Mouse (Mus musculus) granulocyte monocyte progenitor cell, adult 5-6 weeks (primary cell): Measurements from ENCODE around the gene Mcpt8. TPM values are rescaled to one million over a fixed set of nuclear protein-coding genes. Genes with fewer than 3 reads are reported as not detected.
"Not testable (repeated sequence)": the region's sequence is repeated elsewhere in the genome, so short reads cannot be mapped to it uniquely, and the experiment has no call there.

Experiments used
- ATAC-seq: replicated peaks from 2 replicates; pipeline ENCODE4 v1.8.0; 2016; ENCODE audit warnings: mild to moderate bottlenecking, moderate TSS enrichment, inconsistent platforms; ENCODE audit not compliant: poor library complexity, severe bottlenecking
- total RNA-seq, 2 experiments: library from RNA; stranded (forward) in 1 of 2; stranded (reverse) in 1 of 2; fragments of 200-712, 200-1000 nt in 1 of 2; fragments of >200 nt in 1 of 2; fragmentation: Nextera tagmentation in 1 of 2; gene quantifications; 2 replicates each; pipeline ENCODE4 v1.2.3; 2014 to 2017

Gene Mcpt8
- 85.6 and 130 TPM in 2 replicates for total RNA-seq (2014; fragmentation: Nextera tagmentation)
- 31.0 and 50.8 TPM in 2 replicates for total RNA-seq (2017)

DNA sequence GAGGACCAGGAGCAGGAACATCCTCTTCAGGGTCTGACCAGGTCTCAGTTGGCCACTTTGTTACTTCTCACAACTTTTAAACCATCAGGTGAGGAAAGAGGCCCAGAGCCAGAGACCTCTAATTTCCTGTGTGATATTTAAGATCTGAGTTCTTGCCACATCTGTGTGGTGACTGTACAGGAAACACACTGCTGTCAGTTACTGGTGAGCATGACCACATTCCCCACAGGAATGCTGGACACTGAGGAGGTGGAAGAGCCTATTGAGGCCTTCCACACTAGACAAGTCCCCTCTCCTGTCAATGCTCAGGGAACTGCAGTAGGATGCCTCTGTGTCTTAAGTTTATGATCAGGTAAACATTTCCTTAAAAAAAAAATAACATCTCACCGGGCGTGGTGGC is at the start of gene Mcpt8:
Gene Mcpt8 (minus strand): TSS at position 107 of the 400 bp plus-strand sequence.
- peak; percentile 93 for ATAC-seq

DNA sequence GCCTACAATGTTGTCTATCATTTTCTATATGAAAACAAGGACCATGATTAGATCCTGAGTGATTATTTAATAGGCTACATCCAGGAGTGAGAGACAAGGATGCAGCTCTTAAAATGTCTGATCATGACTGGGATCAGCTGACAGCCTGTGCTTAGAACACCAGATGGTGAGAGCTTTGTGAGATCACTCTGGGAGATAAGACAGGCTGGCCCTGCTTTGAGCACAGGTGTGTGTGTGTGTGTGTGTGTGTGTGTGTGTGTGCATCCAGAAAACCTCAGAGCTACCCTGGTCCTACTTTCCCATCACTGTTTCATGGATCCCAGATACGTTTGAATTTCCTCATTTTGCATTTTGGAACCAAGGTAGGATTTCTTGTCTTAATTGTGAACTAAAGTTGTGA is 48.6 kb upstream of the Mcpt8 start:
- ATAC-seq: not testable (repeated sequence)

DNA sequence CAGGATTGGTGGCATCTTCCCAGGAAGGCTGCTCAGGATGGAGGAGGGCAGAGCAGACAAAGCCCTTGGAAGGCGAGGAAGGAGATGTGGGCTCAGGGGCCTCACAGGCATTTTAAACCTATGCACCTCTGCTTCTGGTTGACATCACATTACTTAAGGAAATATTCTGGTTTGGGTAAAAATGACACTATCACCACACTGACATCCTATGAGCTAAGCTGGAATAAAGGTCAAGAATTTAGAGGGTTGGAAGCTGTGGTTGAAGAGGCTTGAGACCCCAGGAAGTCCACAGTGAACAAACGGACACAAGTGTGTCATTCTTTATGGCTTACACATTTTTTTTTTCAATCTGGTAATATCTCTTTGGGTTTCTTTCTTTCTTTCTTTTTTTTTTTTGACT is 47.4 kb upstream of the Mcpt8 start, which contains the start of gene Gzmd:
Gene Gzmd (minus strand): TSS at position 101 of the 400 bp plus-strand sequence.
- ATAC-seq: not testable (repeated sequence)

DNA sequence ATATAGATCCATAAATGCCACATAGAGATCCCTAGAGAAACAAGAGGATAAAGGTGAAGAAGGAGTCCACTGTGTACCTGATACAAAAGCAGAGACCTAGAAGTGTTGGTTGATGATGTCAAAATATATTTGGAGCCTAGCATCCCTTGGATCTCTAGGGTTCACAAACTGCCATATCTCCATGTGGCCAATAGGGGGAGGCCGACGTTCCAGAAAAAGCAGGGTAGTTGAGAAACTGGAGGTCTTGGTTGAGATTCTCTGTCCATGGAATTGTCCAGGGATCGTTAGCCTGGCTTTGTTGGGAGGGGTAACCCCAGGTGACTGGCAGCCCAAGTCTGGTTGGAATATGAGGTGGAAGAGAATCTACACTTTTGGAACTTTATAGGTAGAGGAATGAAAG is 43.3 kb upstream of the Mcpt8 start:
- ATAC-seq: peak; percentile 25; the same call in 1 of the 2 replicates

DNA sequence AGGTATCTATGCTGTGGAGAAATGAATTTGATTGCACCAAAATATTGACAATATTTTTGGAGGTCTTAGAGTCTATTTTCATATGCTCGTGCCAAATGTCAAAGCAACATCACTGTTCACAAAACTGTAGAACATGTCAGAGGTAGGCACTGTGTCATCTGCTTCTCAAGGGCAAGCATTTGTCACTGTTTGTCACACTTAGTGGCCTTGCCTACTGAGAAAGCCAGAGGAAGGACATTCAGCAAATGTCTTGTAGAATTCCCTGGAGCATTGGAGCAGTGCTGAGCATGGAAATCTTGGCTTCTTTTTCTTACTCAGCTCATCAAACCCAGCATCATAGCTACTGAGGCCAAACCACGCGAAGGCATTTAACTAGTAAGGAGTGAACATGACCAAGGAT is 38.4 kb upstream of the Mcpt8 start:
- ATAC-seq: no peak

DNA sequence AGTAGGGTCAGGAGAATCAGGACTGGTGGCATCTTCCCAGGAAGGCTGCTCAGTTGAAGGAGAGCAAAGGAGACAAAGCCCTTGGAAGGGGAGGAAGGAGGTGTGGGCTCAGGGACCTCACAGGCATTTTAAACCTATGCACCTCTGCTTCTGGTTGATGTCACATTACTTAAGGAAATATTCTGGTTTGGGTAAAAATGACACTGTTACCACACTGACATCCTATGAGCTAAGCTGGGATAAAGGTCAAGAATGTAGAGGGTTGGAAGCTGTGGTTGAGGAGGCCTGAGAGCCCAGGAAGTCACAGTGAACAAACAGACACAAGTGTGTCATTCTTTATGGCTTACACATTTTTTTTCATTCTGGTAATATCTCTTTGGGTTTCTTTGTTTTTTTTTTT is 35.5 kb upstream of the Mcpt8 start, which contains the start of gene Gzme:
Gene Gzme (minus strand): TSS at position 101 of the 400 bp plus-strand sequence.
- ATAC-seq: no peak

DNA sequence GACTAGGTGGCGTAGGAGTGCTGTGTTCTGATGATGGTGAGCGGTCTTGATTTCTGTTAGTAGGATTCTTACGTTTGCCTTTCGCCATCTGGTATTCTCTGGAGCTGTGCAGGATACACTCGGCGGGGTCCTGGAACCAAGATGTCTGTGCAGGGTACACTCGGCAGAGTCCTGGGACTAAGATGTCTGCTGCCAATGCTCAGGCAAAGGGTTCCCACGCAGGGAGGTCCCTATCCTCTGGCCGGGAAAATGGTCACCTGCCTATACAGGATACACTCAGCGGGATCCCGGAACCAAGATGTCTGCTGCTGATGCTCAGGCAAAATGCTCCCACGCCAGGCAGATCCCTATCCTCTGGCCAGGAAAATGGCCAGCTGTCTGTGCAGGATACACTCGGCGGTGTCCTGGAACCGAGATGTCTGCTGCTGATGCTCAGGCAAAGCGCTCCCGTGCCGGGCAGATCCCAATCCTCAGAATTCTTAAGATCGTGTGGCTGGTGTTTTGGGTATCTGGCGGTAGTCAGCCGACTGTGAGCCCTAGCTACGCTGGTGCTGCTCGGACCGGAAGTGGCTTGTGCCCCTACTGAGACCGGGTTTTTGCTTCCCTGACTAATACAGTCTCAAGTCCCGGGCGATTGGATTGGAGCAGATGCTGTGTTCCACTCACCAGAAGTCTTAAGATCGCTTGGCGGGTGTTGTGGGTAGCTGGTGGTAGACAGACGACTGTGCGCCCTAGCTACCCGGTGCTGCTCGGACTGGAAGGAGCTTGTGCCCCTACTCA is 30.6 kb upstream of the Mcpt8 start:
- ATAC-seq: not testable (repeated sequence)

DNA sequence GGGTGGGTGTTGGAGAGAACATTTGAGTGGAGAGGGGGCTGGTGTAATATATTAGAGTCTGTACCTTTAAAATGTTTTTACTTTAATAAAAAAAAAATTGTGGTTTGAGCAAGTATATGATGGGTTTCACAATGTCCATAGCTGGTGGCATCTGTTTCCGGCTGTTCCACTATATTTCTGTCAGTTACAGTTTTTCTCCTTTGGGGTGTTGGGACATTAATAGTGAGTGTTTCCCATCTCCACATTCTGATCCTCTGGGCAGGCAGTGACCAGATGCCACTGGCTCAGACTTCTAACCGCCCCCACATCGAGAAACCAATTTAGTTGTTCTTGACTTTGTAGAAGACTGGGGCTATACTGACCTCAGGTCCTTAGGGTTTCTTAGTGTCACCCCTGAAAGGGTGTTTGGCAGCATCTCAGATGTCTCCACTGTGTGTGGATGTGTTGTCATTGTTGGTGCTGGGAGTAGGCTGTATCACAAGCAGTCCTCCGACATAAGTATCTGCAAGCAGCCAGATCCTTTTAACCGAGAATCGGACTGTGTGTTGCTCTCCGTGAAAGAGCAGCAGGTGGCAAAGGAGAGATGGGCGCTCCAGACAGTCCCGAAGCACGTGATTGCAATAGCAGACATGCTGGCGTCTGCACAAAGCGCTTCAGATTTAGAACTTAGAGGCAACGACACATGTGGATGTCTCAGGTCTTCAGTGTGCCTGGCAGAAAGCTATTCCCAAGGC is 20.5 kb upstream of the Mcpt8 start:
- peak; percentile 60 for ATAC-seq

DNA sequence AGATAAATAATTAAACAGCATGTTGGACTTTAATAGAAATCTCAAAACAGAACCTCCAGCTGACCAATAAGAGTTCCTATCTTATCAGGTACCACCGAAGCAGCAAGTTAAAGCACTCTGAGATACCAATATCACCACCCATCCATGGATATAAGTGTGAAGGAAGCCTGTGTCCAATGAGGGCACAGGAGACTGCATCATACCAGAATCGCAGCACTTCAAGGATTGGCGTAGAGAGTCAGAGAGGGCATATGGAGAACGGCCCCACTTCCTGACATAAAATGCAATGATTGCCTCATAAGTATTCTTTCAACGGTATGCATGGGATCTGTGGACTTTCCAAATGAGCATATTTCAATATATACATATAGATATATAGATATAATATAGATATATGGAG is 19.9 kb upstream of the Mcpt8 start:
- ATAC-seq: peak; percentile 61

DNA sequence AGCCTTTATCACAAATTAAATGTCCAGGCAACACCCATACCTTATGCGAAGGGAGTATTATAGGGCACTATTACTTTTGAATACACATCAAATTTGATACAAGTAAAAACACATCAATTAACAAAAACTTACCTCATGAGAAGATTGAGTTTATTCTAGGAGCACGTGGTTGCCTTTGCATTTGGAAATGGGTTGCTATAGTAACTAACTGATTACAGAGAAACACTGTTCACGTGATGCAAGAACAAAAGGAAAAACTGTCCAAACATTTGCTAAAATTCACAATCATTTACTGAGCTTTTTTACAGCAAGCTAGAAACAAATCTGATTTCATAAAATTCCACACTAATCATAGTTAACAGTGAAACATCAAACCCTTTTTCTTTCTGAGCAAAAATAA is 18.4 kb upstream of the Mcpt8 start:
- ATAC-seq: no peak

DNA sequence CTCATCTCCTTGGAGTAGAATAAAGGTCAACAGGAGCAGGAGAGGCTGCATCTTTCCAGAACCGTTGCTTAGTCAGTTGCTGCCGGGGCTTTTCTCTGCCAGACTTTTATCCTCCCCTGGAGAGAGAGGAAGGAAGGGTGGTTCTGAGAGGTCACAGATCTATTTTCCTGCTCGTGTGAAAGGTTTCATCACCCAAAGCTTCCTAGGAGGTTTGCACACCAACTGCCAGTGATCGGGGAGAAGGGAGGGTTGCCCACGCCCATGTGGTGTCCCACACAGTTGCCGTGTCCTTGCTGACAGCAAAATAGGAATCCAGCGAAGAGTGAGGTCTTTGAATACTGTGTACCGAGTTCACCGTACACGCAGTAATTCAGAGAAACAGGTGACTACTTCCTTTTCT is 17.3 kb upstream of the Mcpt8 start, which contains the start of gene Ctsg:
Gene Ctsg (minus strand): TSS at position 189 of the 400 bp plus-strand sequence.
- peak; percentile 58 for ATAC-seq

DNA sequence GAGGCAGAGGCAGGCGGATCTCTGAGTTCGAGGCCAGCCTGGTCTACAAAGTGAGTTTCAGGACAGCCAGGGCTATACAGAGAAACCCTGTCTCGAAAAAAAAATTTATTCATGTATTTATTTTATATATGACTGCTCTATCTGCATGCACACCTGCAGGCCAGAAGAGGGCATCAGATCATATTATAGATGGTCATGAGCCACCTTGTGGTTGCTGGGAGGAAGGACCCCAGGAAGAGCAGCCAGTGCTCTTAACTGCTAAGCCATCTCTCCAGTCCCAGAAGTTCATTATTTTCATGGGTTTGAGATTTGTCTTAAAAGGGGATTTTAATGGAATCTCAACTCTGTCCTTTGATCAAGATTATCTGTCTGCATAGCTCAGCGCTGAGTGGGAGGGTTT is 13.9 kb upstream of the Mcpt8 start:
- no peak for ATAC-seq

DNA sequence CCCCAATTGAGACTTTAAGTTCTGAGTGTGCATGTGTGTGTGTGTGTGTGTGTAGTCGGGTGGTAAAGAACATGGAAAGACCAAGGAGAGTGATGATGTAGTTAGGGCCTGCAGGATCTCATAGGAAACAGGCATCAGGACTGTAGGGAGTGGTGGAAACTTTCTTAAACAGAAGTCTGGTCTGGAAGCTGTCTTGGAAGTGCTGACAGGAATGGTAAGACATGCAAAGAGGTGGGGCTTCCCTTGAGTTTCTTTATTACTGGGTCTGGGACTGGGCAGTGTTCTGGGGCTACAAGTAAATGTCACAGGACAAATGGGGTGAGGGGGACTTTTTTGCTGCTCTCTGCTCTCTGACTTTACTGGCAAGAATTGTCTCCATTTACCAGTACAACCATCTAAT is 12.5 kb upstream of the Mcpt8 start:
- ATAC-seq: no peak

DNA sequence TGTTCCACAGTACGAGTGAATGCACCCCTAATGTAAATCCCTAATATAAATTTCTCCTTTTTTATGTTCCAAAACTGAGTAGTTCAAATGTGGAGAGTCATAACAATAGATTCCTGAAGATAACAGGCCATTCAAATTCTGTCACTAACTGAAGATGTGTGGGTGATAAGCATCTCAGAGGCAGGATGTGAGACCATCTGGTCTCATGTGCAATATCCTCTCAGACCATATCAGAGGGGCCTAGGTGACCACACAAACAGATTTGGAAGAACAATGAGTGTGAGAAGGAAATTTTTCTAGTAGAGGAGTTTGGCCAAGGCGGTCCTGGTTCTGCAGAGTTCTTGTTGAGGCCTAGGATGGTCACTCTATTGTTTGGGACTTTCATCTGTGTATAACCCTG is 8.3 kb upstream of the Mcpt8 start:
- ATAC-seq: peak; percentile 81

DNA sequence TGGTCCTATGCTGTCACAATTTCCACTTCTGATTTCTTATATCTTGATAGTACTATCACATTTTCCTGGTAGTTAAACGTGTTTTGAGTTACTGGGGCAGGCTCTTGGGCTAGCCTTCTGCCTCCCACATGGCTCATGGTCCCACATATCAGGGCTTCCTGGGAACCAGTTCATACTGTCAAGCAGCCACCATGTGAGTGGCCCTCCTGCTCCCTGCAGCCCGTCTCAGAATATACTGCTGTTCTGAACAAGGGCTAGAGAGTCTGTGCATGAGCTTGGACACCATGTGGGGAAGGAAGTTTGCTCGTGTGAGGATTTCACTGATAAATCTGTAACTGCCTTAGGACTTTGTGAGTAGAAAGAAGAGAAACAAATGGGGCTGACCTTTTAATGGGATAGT is 1.6 kb upstream of the Mcpt8 start:
- no peak for ATAC-seq

DNA sequence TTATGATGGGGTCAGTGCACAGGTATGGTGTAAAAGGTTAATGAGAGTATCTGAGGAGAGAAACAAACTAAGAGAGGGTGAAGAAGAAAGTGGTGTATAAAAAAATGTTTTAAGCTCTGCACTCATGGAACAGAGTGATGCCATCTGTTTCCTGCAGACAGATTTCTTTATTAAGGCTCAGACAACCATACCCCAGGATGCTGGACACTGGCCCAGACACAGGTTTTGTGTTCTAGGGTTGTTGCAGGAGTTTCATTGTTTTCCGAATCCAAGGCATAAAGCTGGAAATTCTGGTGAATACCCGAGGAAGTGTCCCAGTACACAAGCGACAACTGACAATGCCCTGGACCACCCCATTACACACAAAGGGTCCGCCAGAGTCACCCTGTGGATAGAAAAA is 3.1 kb downstream of the Mcpt8 start:
- no peak for ATAC-seq

DNA sequence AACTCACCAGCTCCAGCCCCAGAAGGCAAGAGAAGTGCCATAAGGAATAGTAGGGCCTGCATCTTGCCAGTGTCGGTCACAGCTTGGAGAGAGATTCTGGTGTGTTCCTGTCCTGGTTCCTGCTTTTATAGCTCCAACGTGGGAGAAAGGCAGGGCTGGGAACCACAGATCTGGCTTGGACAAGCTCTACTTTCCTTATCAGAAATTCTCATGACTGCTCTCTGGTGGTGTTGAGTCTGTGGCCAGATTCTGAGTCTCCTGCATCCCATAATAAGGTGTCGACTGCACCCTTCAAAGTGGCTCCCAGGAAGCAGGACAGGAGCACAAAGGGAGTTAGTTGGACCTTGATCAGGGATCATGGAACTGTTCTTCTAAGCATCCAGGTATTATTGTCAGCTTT is 22.9 kb downstream of the Mcpt8 start, which contains the start of gene Mcpt4:
Gene Mcpt4 (minus strand): TSS at position 101 of the 400 bp plus-strand sequence.
- not testable (repeated sequence) for ATAC-seq

DNA sequence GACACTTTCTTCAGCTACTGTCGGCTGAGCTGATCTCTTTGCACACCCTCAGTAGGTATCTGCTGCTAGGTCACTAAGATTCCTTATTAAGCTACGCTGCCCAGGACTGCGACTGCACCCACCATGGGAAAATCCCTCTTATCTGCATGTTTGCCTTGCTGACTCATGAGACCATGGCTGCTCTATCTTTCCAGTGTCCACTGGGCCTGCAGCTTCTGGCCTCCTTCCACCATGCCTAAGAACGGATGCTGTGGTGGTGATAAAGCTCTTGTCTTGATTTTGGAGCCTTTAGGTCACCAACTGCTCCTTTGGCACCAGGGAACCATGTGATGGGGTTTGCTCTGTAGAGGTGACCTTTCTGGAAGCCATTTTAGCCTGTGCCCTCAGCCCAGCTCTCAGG is 27.4 kb downstream of the Mcpt8 start:
- ATAC-seq: no peak; the same call in 1 of the 2 replicates

DNA sequence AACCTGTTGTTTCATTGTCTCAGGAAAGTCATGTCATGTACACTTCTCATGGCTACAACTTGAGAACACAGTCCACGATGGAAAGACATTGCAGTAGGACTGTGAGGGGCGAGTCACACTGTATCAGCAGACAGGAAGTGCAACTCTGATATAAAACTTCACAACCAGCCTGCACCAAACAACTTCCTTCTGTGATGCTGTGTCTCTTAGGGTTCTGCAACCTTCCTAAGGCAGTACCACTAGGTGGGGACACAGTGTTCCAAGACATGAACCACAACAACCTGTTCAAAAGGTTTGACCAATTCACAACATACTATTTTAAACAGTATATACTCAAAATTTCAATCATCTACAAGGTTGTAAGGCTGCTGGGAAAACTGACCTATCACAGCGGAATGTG is 29.7 kb downstream of the Mcpt8 start:
- ATAC-seq: peak; percentile 62

DNA sequence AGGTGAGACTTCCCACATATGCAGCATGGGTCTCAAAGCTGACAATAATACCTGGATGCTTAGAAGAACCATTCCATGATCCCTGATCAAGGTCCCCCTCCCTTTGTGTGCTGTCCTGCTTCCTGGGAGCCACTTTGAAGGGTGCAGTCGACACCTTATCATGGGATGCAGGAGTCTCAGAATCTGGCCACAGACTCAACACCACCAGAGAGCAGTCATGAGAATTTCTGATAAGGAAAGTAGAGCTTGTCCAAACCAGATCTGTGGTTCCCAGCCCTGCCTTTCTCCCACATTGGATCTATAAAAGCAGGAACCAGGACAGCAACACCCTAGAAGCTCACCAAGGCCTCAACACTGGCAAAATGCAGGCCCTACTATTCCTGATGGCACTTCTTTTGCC is 43.3 kb downstream of the Mcpt8 start, which contains the start of gene Mcpt2:
Gene Mcpt2 (plus strand): TSS at position 250 of the 400 bp plus-strand sequence.
- ATAC-seq: not testable (repeated sequence)

DNA sequence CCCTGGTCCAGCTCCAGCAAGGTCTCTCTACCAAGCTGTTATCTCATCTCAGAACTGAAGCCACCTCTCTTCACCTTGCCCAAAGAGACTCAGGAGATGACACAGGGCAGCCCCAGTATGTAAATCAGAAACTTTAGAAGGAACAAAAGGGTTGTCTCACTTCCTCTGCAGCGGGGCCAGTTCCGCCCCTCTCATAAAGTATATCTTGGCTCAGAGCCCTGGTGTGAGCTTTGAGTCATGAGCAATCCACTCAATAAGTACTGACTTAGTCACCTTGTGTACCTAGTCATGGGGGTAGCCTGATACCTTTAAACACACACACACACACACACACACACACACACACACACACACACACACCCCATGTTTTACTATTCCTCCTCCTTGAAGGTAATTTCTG is 50.6 kb downstream of the Mcpt8 start:
- ATAC-seq: peak; percentile 61
